ENCODE assay signal across 8 mouse cellular contexts in genomic region chr17:32165803-32166595, GRCm38 (mm10). TPM values are rescaled to one million over a fixed set of nuclear protein-coding genes. Genes with fewer than 3 reads are reported as not detected.
DNase-seq lines count a peak whose midpoint lies in the region; ATAC-seq and TF ChIP-seq lines count a peak whose summit lies in the region.

No protein-coding gene starts in this region.

- ATAC-seq in forebrain, embryonic 11.5 days (replicated peaks; ENCODE audit: low FRiP score), result peak; percentile 79
- peak; percentile 51 for ATAC-seq in lung, embryonic 15.5 days (ENCODE audit: borderline replicate concordance, extremely low read depth, low FRiP score, low TSS enrichment)
- ATAC-seq in activated CD4-positive, CD25-positive, alpha-beta regulatory T cell, adult 4 months, result no peak

- intact Hi-C loops in gastrocnemius, postnatal 36 days (cut with DNase I), result loop anchor here (10.0 kb wide), 1 partner anchor 329 kb away; no protein-coding TSS in a partner anchor

- peak overlapping the region; percentile 59 for H3K4me2 ChIP-seq in forebrain, embryonic 11.5 days (ENCODE audit: low read depth, low read length, severe bottlenecking)
- H3K4me2 ChIP-seq in lung, embryonic 15.5 days, result peak overlapping the region; percentile 88

- TF ChIP-seq EP300 in ES-Bruce4 (IDR thresholded peaks at IDR 0.05; ENCODE audit: insufficient read depth, low read depth, low read length), result no peak

- H3K36me3 ChIP-seq in ES-Bruce4 (ENCODE audit: control insufficient read depth, insufficient read depth, low read length, poor library complexity, severe bottlenecking), result no peaks in the 10 kb centered on the region
- no peaks in the 10 kb centered on the region for H3K36me3 ChIP-seq in forebrain, embryonic 11.5 days (ENCODE audit: control insufficient read depth, insufficient read depth, low read length)
- no peaks in the 10 kb centered on the region for H3K36me3 ChIP-seq in lung, embryonic 15.5 days
- no peaks in the 10 kb centered on the region for H3K36me3 ChIP-seq in small intestine, adult 2 months (ENCODE audit: control insufficient read depth, insufficient read depth, low read length)

- H3K4me1 ChIP-seq in ES-Bruce4 (ENCODE audit: control insufficient read depth, insufficient read depth, low read length), result peaks cover 6% of the 10 kb centered on the region
- peaks cover 21% of the 10 kb centered on the region for H3K4me1 ChIP-seq in forebrain, embryonic 11.5 days (replicated peaks; ENCODE audit: control insufficient read depth, insufficient read depth, low read length)
- peaks cover 47% of the 10 kb centered on the region for H3K4me1 ChIP-seq in lung, embryonic 15.5 days
- H3K4me1 ChIP-seq in small intestine, adult 2 months (ENCODE audit: control insufficient read depth, insufficient read depth, insufficient read length, low read length), result peaks cover 24% of the 10 kb centered on the region

- H3K27ac ChIP-seq in ES-Bruce4 (ENCODE audit: insufficient read depth, low read length), result no peak overlapping the region
- peak overlapping the region; percentile 86 for H3K27ac ChIP-seq in forebrain, embryonic 11.5 days (ENCODE audit: low read depth, low read length)
- H3K27ac ChIP-seq in lung, embryonic 15.5 days, result peak overlapping the region; percentile 94
- H3K27ac ChIP-seq in small intestine, adult 2 months (ENCODE audit: insufficient read depth, low read depth, low read length), result no peak overlapping the region

- WGBS in forebrain, embryonic 11.5 days, result under 1% methylated on average over 36 of the region's 43 CpGs
- WGBS in lung, embryonic 15.5 days, result under 1% methylated on average over 35 of the region's 43 CpGs
- 3% methylated on average over 38 of the region's 43 CpGs for WGBS in small intestine, adult 2 months

- no peaks in the 10 kb centered on the region for H3K9me3 ChIP-seq in ES-Bruce4 (replicated peaks; ENCODE audit: control insufficient read depth, insufficient read depth, low read length, poor library complexity, severe bottlenecking)
- no peaks in the 10 kb centered on the region for H3K9me3 ChIP-seq in forebrain, embryonic 11.5 days (ENCODE audit: control insufficient read depth, low read length)
- H3K9me3 ChIP-seq in lung, embryonic 15.5 days, result no peaks in the 10 kb centered on the region

- TF ChIP-seq POLR2A in ES-Bruce4 (IDR thresholded peaks at IDR 0.05; ENCODE audit: insufficient read depth, low read length), result no peak
- TF ChIP-seq POLR2A in small intestine, adult 2 months (IDR thresholded peaks at IDR 0.05; ENCODE audit: low read depth, low read length), result no peak

- H3K9ac ChIP-seq in ES-Bruce4 (ENCODE audit: low read depth, poor library complexity, severe bottlenecking), result peak overlapping the region; percentile 84
- peak overlapping the region; percentile 91 for H3K9ac ChIP-seq in forebrain, embryonic 11.5 days (ENCODE audit: low read length)
- peak overlapping the region; percentile 75 for H3K9ac ChIP-seq in lung, embryonic 15.5 days

- TF ChIP-seq CTCF in ES-Bruce4 (IDR thresholded peaks at IDR 0.05; ENCODE audit: low read depth, low read length), result no peak
- TF ChIP-seq CTCF in small intestine, adult 2 months (IDR thresholded peaks at IDR 0.05; ENCODE audit: extremely low read depth, insufficient read length, insufficient replicate concordance, low read depth, low read length), result no peak

- peak; percentile 71 for DNase-seq in gastrocnemius, postnatal 10 days
- DNase-seq in gastrocnemius, postnatal 36 days, result no peak
- DNase-seq in forebrain, embryonic 11.5 days (ENCODE audit: low spot score), result peak; percentile 96
- peak; percentile 63 for DNase-seq in induced T-regulatory cell, adult 2 months (ENCODE audit: low read depth)

- H3K27me3 ChIP-seq in ES-Bruce4 (ENCODE audit: control insufficient read depth, insufficient read depth, low read length, poor library complexity, severe bottlenecking), result no peaks in the 10 kb centered on the region
- no peaks in the 10 kb centered on the region; the same call in 1 of the 2 replicates for H3K27me3 ChIP-seq in forebrain, embryonic 11.5 days (ENCODE audit: control insufficient read depth, insufficient read depth, low read length)
- H3K27me3 ChIP-seq in lung, embryonic 15.5 days, result no peaks in the 10 kb centered on the region
- peaks cover 10% of the 10 kb centered on the region for H3K27me3 ChIP-seq in small intestine, adult 2 months (ENCODE audit: control insufficient read depth, insufficient read depth, low read length)

- peak overlapping the region; percentile 94 for H3K4me3 ChIP-seq in ES-Bruce4 (ENCODE audit: low read depth, low read length)
- peak overlapping the region; percentile 71 for H3K4me3 ChIP-seq in forebrain, embryonic 11.5 days (ENCODE audit: low read depth, low read length)
- peak overlapping the region; percentile 80 for H3K4me3 ChIP-seq in lung, embryonic 15.5 days
- peak overlapping the region; percentile 55 for H3K4me3 ChIP-seq in small intestine, adult 2 months (ENCODE audit: low read depth, low read length)

RNA-seq across cellular contexts. Expression of gene Notch3, which starts 0.7 kb away (rescaled TPM):
- total RNA-seq in gastrocnemius, postnatal 10 days (2021), result 10 to 100 TPM; 39.6 to 47.8 TPM
- total RNA-seq in gastrocnemius, postnatal 36 days (2021), result 10 to 100 TPM; 11.0 to 13.3 TPM
- polyA plus RNA-seq in ES-Bruce4 (2011; ENCODE audit: insufficient read depth, insufficient read length, low read depth, missing spikeins), result 75.6 and 83.8 TPM in 2 replicates
- polyA plus RNA-seq in forebrain, embryonic 11.5 days (2014; fragmentation: Nextera tagmentation; extraction: Ambion mirVana), result 26.8 and 30.2 TPM in 2 replicates
- polyA plus RNA-seq in lung, embryonic 15.5 days (2015; fragmentation: Nextera tagmentation; extraction: Ambion mirVana), result 18.2 and 19.8 TPM in 2 replicates
- polyA plus RNA-seq in small intestine, adult 2 months (2012; rRNA removed), result 6.1 and 8.3 TPM in 2 replicates
- polyA plus RNA-seq in activated CD4-positive, CD25-positive, alpha-beta regulatory T cell, adult 4 months (2017; shearing (Covaris generic)), result not detected

RNA-seq across cellular contexts. Expression of gene Ephx3, which starts 23.4 kb away (rescaled TPM):
- under 1 TPM; 0.14 to 0.20 TPM for total RNA-seq in gastrocnemius, postnatal 10 days (2021)
- under 1 TPM; 0.23 to 0.42 TPM for total RNA-seq in gastrocnemius, postnatal 36 days (2021)
- 0.76 and 1.3 TPM in 2 replicates for polyA plus RNA-seq in ES-Bruce4 (2011; ENCODE audit: insufficient read depth, insufficient read length, low read depth, missing spikeins)
- polyA plus RNA-seq in forebrain, embryonic 11.5 days (2014; fragmentation: Nextera tagmentation; extraction: Ambion mirVana), result 0.13 and 0.23 TPM in 2 replicates
- polyA plus RNA-seq in lung, embryonic 15.5 days (2015; fragmentation: Nextera tagmentation; extraction: Ambion mirVana), result 0.11 TPM in 2 replicates
- 0.51 and 0.55 TPM in 2 replicates for polyA plus RNA-seq in small intestine, adult 2 months (2012; rRNA removed)
- not detected for polyA plus RNA-seq in activated CD4-positive, CD25-positive, alpha-beta regulatory T cell, adult 4 months (2017; shearing (Covaris generic))

Comparison
In these comparisons a context has a peak if more than half of its experiments do, and no peak if none do; other contexts are left out.
1. DNase-seq: peak in gastrocnemius, postnatal 10 days (single experiment), forebrain, embryonic 11.5 days (single experiment) and induced T-regulatory cell, adult 2 months (single experiment); none in gastrocnemius, postnatal 36 days (0 of 2).
2. H3K27ac ChIP-seq: peak in forebrain, embryonic 11.5 days (single experiment) and lung, embryonic 15.5 days (single experiment); none in ES-Bruce4 (single experiment) and small intestine, adult 2 months (single experiment).
3. Peak in every context shown above with its lines, with median percentiles within 50 percentile points of each other: H3K4me3 ChIP-seq and H3K9ac ChIP-seq.